ENCODE assay signal across 8 mouse cellular contexts in the genomic region with DNA sequence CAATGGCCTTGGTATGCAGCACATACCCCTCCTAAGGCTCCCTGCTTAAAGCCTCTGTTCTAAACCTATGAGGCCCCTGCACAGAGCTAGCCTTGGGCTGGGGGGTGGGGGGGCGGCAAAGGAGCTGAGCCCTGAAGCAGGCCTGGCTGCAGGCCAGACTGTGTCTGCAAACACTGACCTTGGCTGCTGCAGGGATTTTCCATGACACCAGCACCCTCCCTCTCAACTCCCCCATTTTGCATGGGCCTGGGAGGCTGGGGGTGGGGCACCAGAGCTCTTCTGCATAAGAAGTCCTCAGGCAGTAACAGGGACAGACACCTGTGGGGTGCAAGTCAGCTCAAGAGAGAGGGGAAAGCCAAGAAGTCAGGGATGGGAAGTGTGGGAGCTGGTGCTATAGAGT. TPM values are rescaled to one million over a fixed set of nuclear protein-coding genes. Genes with fewer than 3 reads are reported as not detected.
DNase-seq lines count a peak whose midpoint lies in the region; ATAC-seq lines count a peak whose summit lies in the region.

No protein-coding gene starts in this region.

- H3K9me3 ChIP-seq in forebrain, embryonic 14.5 days (replicated peaks; ENCODE audit: control insufficient read depth, low read length): no peaks in the 10 kb centered on the region
- no peaks in the 10 kb centered on the region for H3K9me3 ChIP-seq in forebrain, embryonic 12.5 days
- no peaks in the 10 kb centered on the region for H3K9me3 ChIP-seq in intestine, embryonic 15.5 days
- H3K9me3 ChIP-seq in lung, embryonic 16.5 days (ENCODE audit: control insufficient read depth, low read length): no peaks in the 10 kb centered on the region

- ATAC-seq in forebrain, embryonic 14.5 days: no peak
- ATAC-seq in forebrain, embryonic 12.5 days (ENCODE audit: low FRiP score): no peak
- peak; percentile 70 for ATAC-seq in intestine, embryonic 15.5 days
- ATAC-seq in lung, embryonic 16.5 days (ENCODE audit: low read depth): peak; percentile 81

- H3K9ac ChIP-seq in forebrain, embryonic 14.5 days (ENCODE audit: low read length): no peak overlapping the region
- H3K9ac ChIP-seq in forebrain, embryonic 12.5 days: no peak overlapping the region
- no peak overlapping the region for H3K9ac ChIP-seq in intestine, embryonic 15.5 days
- no peak overlapping the region for H3K9ac ChIP-seq in lung, embryonic 16.5 days (ENCODE audit: low read length)

- no peak overlapping the region for H3K4me3 ChIP-seq in forebrain, embryonic 14.5 days (ENCODE audit: low read depth, low read length)
- no peak overlapping the region for H3K4me3 ChIP-seq in forebrain, embryonic 12.5 days (replicated peaks)
- no peak overlapping the region for H3K4me3 ChIP-seq in brown adipose tissue, adult 24 weeks (ENCODE audit: insufficient read depth, low read depth, low read length)
- no peak overlapping the region for H3K4me3 ChIP-seq in intestine, embryonic 15.5 days (replicated peaks)
- H3K4me3 ChIP-seq in lung, embryonic 16.5 days (ENCODE audit: low read length): no peak overlapping the region

- no peak overlapping the region for H3K27ac ChIP-seq in forebrain, embryonic 14.5 days (ENCODE audit: low read depth, low read length)
- H3K27ac ChIP-seq in forebrain, embryonic 12.5 days: no peak overlapping the region
- peak overlapping the region; percentile 71 for H3K27ac ChIP-seq in brown adipose tissue, adult 24 weeks (replicated peaks; ENCODE audit: low read depth, low read length)
- peak overlapping the region; percentile 55 for H3K27ac ChIP-seq in intestine, embryonic 15.5 days
- H3K27ac ChIP-seq in lung, embryonic 16.5 days (ENCODE audit: low read length): peak overlapping the region; percentile 44

- no peaks in the 10 kb centered on the region for H3K27me3 ChIP-seq in forebrain, embryonic 14.5 days (replicated peaks; ENCODE audit: control insufficient read depth, insufficient read depth, low read length)
- peaks cover 13% of the 10 kb centered on the region; the same call in 1 of the 2 replicates for H3K27me3 ChIP-seq in forebrain, embryonic 12.5 days
- no peaks in the 10 kb centered on the region for H3K27me3 ChIP-seq in intestine, embryonic 15.5 days (replicated peaks)
- H3K27me3 ChIP-seq in lung, embryonic 16.5 days (ENCODE audit: control insufficient read depth, insufficient read depth, low read depth, low read length): no peaks in the 10 kb centered on the region

- H3K4me2 ChIP-seq in forebrain, embryonic 14.5 days (ENCODE audit: low read length): no peak overlapping the region
- H3K4me2 ChIP-seq in forebrain, embryonic 12.5 days: no peak overlapping the region
- H3K4me2 ChIP-seq in intestine, embryonic 15.5 days (replicated peaks): peak overlapping the region; percentile 30; the same call in 1 of the 2 replicates
- no peak overlapping the region for H3K4me2 ChIP-seq in lung, embryonic 16.5 days (ENCODE audit: low read depth, low read length)

- H3K4me1 ChIP-seq in forebrain, embryonic 14.5 days (ENCODE audit: control insufficient read depth, insufficient read depth, low read length): no peaks in the 10 kb centered on the region
- H3K4me1 ChIP-seq in forebrain, embryonic 12.5 days: peaks cover 18% of the 10 kb centered on the region; the same call in 1 of the 2 replicates
- H3K4me1 ChIP-seq in brown adipose tissue, adult 24 weeks (ENCODE audit: control insufficient read depth, insufficient read depth, insufficient read length, low read length): peaks cover 38% of the 10 kb centered on the region
- H3K4me1 ChIP-seq in intestine, embryonic 15.5 days (replicated peaks): peaks cover 51% of the 10 kb centered on the region
- peaks cover 46% of the 10 kb centered on the region for H3K4me1 ChIP-seq in lung, embryonic 16.5 days (replicated peaks; ENCODE audit: control insufficient read depth, insufficient read depth, low read length)

- DNase-seq in forebrain, embryonic 14.5 days (ENCODE audit: low spot score): peak; percentile 13
- DNase-seq in T-cell, adult 2 months (ENCODE audit: low spot score): no peak
- DNase-seq in spleen, adult 18-20 months: no peak
- no peak for DNase-seq in cerebellum, adult 18-20 months

- 30% methylated on average over 1 of the region's 1 CpGs for WGBS in forebrain, embryonic 14.5 days
- 53% methylated on average over 1 of the region's 1 CpGs for WGBS in forebrain, embryonic 12.5 days
- WGBS in intestine, embryonic 15.5 days: 19% methylated on average over 1 of the region's 1 CpGs
- 22% methylated on average over 1 of the region's 1 CpGs for WGBS in lung, embryonic 16.5 days

- H3K36me3 ChIP-seq in forebrain, embryonic 14.5 days (ENCODE audit: control insufficient read depth, insufficient read depth, low read length): no peaks in the 10 kb centered on the region
- no peaks in the 10 kb centered on the region for H3K36me3 ChIP-seq in forebrain, embryonic 12.5 days (replicated peaks)
- no peaks in the 10 kb centered on the region for H3K36me3 ChIP-seq in intestine, embryonic 15.5 days
- no peaks in the 10 kb centered on the region for H3K36me3 ChIP-seq in lung, embryonic 16.5 days (ENCODE audit: control insufficient read depth, insufficient read depth, low read length)

RNA-seq across cellular contexts. Expression of a gene that starts 26.3 kb away (rescaled TPM):
- 2.1 and 2.5 TPM in 2 replicates for polyA plus RNA-seq in forebrain, embryonic 14.5 days (2014; fragmentation: Nextera tagmentation; extraction: Ambion mirVana)
- polyA plus RNA-seq in forebrain, embryonic 12.5 days (2016; fragmentation: Nextera tagmentation; extraction: Ambion mirVana): 0.54 and 0.64 TPM in 2 replicates
- polyA plus RNA-seq in brown adipose tissue, adult 24 weeks (2012; ENCODE audit: insufficient read depth, insufficient read length, missing spikeins): 118 and 132 TPM in 2 replicates
- polyA plus RNA-seq in intestine, embryonic 15.5 days (2015; fragmentation: Nextera tagmentation; extraction: Ambion mirVana): 24.4 and 24.9 TPM in 2 replicates
- 11.3 and 15.3 TPM in 2 replicates for polyA plus RNA-seq in lung, embryonic 16.5 days (2015; fragmentation: Nextera tagmentation; extraction: Ambion mirVana)

RNA-seq across cellular contexts. Expression of a gene that starts 33.5 kb away (rescaled TPM):
- polyA plus RNA-seq in forebrain, embryonic 14.5 days (2014; fragmentation: Nextera tagmentation; extraction: Ambion mirVana): 33.6 and 35.1 TPM in 2 replicates
- 22.0 and 24.6 TPM in 2 replicates for polyA plus RNA-seq in forebrain, embryonic 12.5 days (2016; fragmentation: Nextera tagmentation; extraction: Ambion mirVana)
- 20.9 and 21.8 TPM in 2 replicates for polyA plus RNA-seq in brown adipose tissue, adult 24 weeks (2012; ENCODE audit: insufficient read depth, insufficient read length, missing spikeins)
- 36.8 and 40.4 TPM in 2 replicates for polyA plus RNA-seq in intestine, embryonic 15.5 days (2015; fragmentation: Nextera tagmentation; extraction: Ambion mirVana)
- 26.9 and 28.2 TPM in 2 replicates for polyA plus RNA-seq in lung, embryonic 16.5 days (2015; fragmentation: Nextera tagmentation; extraction: Ambion mirVana)

RNA-seq across cellular contexts. Expression of a gene that starts 52.4 kb away (rescaled TPM):
- 147 and 206 TPM in 2 replicates for polyA plus RNA-seq in forebrain, embryonic 14.5 days (2014; fragmentation: Nextera tagmentation; extraction: Ambion mirVana)
- 325 and 333 TPM in 2 replicates for polyA plus RNA-seq in forebrain, embryonic 12.5 days (2016; fragmentation: Nextera tagmentation; extraction: Ambion mirVana)
- polyA plus RNA-seq in brown adipose tissue, adult 24 weeks (2012; ENCODE audit: insufficient read depth, insufficient read length, missing spikeins): 4.2 and 13.7 TPM in 2 replicates
- 216 and 224 TPM in 2 replicates for polyA plus RNA-seq in intestine, embryonic 15.5 days (2015; fragmentation: Nextera tagmentation; extraction: Ambion mirVana)
- polyA plus RNA-seq in lung, embryonic 16.5 days (2015; fragmentation: Nextera tagmentation; extraction: Ambion mirVana): 280 and 298 TPM in 2 replicates

Comparison
In these comparisons a context has a peak if more than half of its experiments do, and no peak if none do; other contexts are left out.
1. ATAC-seq: peak in intestine, embryonic 15.5 days (single experiment) and lung, embryonic 16.5 days (single experiment); none in forebrain, embryonic 14.5 days (single experiment) and forebrain, embryonic 12.5 days (single experiment).
2. H3K27ac ChIP-seq: peak in brown adipose tissue, adult 24 weeks (single experiment), intestine, embryonic 15.5 days (single experiment) and lung, embryonic 16.5 days (single experiment); none in forebrain, embryonic 14.5 days (single experiment) and forebrain, embryonic 12.5 days (single experiment).
3. RNA of a gene that starts 52.4 kb away (polyA plus RNA-seq): 325 to 333 TPM in forebrain, embryonic 12.5 days, 280 to 298 TPM in lung, embryonic 16.5 days, 216 to 224 TPM in intestine, embryonic 15.5 days and 147 to 206 TPM in forebrain, embryonic 14.5 days; 4.2 to 13.7 TPM in brown adipose tissue, adult 24 weeks; every median in the first group is over 10 times any median in the second.